Mouse (Mus musculus) neutrophil, adult 5-6 weeks (primary cell): ENCODE results near the gene Becn1. TPM values are rescaled to one million over a fixed set of nuclear protein-coding genes. Genes with fewer than 3 reads are reported as not detected.

Source experiments
- ATAC-seq: fragments of 151-379, 151-347 bp; 2 replicates; pipeline ENCODE4 v1.8.0; 2017; ENCODE audit warnings: mild to moderate bottlenecking, moderate TSS enrichment; ENCODE audit not compliant: insufficient number of reproducible peaks, poor library complexity, low FRiP score, severe bottlenecking; ENCODE audit errors: extremely low read depth
- total RNA-seq: library from RNA; stranded (forward); fragments of 200-1000 nt; gene quantifications from 2 replicates; pipeline ENCODE4 v1.2.3, GENCODE M21; 2017

The Becn1 gene
- total RNA-seq, 1 experiment from 2014 or later = 291 TPM

- peak; percentile 33; the same call in 1 of the 2 replicates for ATAC-seq
Measured at GRCm38 (mm10) chr11:101323609-101324008, 21.5 kb upstream of the Becn1 start.

GRCm38 (mm10) chr11:101316501-101316917 lies 14.4 kb upstream of the Becn1 start:
- ATAC-seq = 0 out of 2 replicates have a peak, but pooled peaks have one; percentile 5

GRCm38 (mm10) chr11:101315665-101316500 lies 13.8 kb upstream of the Becn1 start, which contains the start of gene Psme3:
Gene Psme3 (plus strand): TSS chr11:101316213.
- ATAC-seq = peak; percentile 83

- ATAC-seq = no peak
Measured at GRCm38 (mm10) chr11:101315082-101315650, 13.1 kb upstream of the Becn1 start.

GRCm38 (mm10) chr11:101314567-101314966 lies 12.5 kb upstream of the Becn1 start:
- no peak for ATAC-seq

GRCm38 (mm10) chr11:101312150-101312549 lies 10.1 kb upstream of the Becn1 start:
- no peak for ATAC-seq

GRCm38 (mm10) chr11:101311083-101311482 lies 9.0 kb upstream of the Becn1 start:
- no peak for ATAC-seq

- ATAC-seq = no peak
Measured at GRCm38 (mm10) chr11:101307744-101308143, 5.7 kb upstream of the Becn1 start.

GRCm38 (mm10) chr11:101301299-101302003 lies 635 bp downstream of the Becn1 start:
- no peak for ATAC-seq

- ATAC-seq = no peak
Measured at GRCm38 (mm10) chr11:101300881-101301280, 1.2 kb downstream of the Becn1 start.

- ATAC-seq = no peak
Measured at GRCm38 (mm10) chr11:101295191-101295590, 6.9 kb downstream of the Becn1 start.

GRCm38 (mm10) chr11:101291231-101291630 lies 10.9 kb downstream of the Becn1 start:
- no peak for ATAC-seq

- ATAC-seq = peak; percentile 69
Measured at GRCm38 (mm10) chr11:101287306-101287705, 14.8 kb downstream of the Becn1 start.

GRCm38 (mm10) chr11:101283805-101284204 lies 18.3 kb downstream of the Becn1 start:
- ATAC-seq = no peak

GRCm38 (mm10) chr11:101282896-101283295 lies 19.2 kb downstream of the Becn1 start:
- ATAC-seq = no peak

GRCm38 (mm10) chr11:101280837-101281236 lies 21.2 kb downstream of the Becn1 start:
- ATAC-seq = no peak

GRCm38 (mm10) chr11:101279193-101279569 lies 22.9 kb downstream of the Becn1 start:
- ATAC-seq = no peak

- peak; percentile 88 for ATAC-seq
Measured at GRCm38 (mm10) chr11:101278223-101279192, 23.6 kb downstream of the Becn1 start, which contains the start of the genes Cntd1 and Coa3. Gene Cntd1 (plus strand): TSS chr11:101279012. Gene Coa3 (minus strand): TSS chr11:101279114.
